Mouse (Mus musculus) liver, embryonic 14.5 days (tissue): ENCODE data around the gene Eif1b.

Source experiments
- CTCF ChIP-seq: IDR thresholded peaks from 2 replicates; pipeline ENCODE4 v1.5.1; 2016; ENCODE audit warnings: antibody characterized with exemption, low read depth, control low read depth
- EP300 ChIP-seq: IDR thresholded peaks from 2 replicates; pipeline ENCODE4 v1.6.1; 2016; ENCODE audit warnings: antibody characterized with exemption, low read depth

- no peak for TF ChIP-seq EP300
- TF ChIP-seq CTCF = no peak
Measured at GRCm38 (mm10) chr9:120504423-120504822, 12.4 kb downstream of the Eif1b start.
